Mouse (Mus musculus) layer of hippocampus, postnatal 14 days (tissue): ENCODE data around the gene Pnma3. TPM values are rescaled to one million over a fixed set of nuclear protein-coding genes. Genes with fewer than 3 reads are reported as not detected.
"Not testable (repeated sequence)": the region's sequence is repeated elsewhere in the genome, so short reads cannot be mapped to it uniquely, and the experiment has no call there.

Source experiments
- DNase-seq, 2 experiments: peaks; one replicate each; pipeline ENCODE4 v3.0.0; 2021 to 2022; ENCODE audit warnings: low spot score in 2 of 2, mixed read lengths in 1 of 2
- long read RNA-seq, 2 experiments: library from polyadenylated mRNA; stranded (forward); transcript quantifications; one replicate each; pipeline ENCODE4 v2.0.0; 2021
- total RNA-seq, 2 experiments: library from RNA; stranded (reverse); gene quantifications; 2 replicates each; pipeline ENCODE4 v1.2.3; 2021

Pnma3 gene
- total RNA-seq, result 10 to 100 TPM; 18.8 to 28.4 TPM
- long read RNA-seq, experiment 1, transcript Pnma3-201 (1 exons, 3,405 nt), result major isoform, 5 of 6 reads
- long read RNA-seq, experiment 1, partial matches to known transcripts, result 0 of 6 reads
- long read RNA-seq, experiment 1, other reads (novel, unspliced or antisense), result 1 of 6 reads
- long read RNA-seq, experiment 2, partial matches to known transcripts, result 0 of 3 reads
- long read RNA-seq, experiment 2, other reads (novel, unspliced or antisense), result 0 of 3 reads

DNA sequence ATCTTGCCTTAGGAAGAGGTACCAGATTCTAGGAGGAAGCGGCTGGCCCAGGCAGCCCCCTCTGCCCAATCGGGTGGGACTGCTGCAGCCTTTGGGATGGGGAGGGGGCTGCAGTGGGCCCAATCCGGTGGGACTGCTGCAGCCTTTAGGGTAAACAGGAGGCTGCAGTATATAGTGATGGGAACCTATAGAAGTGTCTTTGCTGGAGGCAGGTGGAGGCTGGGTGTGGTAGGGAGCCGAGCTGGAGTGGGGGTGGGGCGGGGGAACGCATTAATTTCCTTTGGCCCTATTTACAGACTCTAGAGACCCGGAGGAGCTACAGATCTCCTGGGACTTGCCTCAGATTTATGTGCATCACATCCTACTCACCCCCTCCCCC, at the start of gene Pnma3:
Gene Pnma3 (plus strand): TSS at position 373 of the 379 bp plus-strand sequence.
- DNase-seq, result no peak

DNA sequence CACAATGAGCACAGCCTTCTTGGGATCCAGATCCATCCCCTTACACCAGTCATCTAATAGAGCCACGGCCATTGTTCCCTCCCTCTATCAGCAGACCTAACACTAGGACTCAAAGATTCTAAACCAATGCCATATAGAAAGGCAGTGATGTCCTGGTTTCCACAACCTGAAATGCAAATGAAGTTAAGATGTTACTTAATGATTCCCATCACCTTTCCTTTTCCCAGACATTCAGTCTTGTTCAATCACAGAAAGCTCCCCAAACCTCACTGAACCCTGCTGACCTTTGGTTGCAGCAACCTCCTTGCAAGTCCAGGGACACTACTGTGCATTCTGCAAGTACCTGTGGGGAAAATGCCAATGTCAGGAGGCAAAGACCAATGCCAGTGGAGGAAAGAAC, 27.6 kb upstream of the Pnma3 start, which contains the start of gene Pnma5:
Gene Pnma5 (minus strand): TSS at position 101 of the 400 bp plus-strand sequence.
- no peak for DNase-seq

DNA sequence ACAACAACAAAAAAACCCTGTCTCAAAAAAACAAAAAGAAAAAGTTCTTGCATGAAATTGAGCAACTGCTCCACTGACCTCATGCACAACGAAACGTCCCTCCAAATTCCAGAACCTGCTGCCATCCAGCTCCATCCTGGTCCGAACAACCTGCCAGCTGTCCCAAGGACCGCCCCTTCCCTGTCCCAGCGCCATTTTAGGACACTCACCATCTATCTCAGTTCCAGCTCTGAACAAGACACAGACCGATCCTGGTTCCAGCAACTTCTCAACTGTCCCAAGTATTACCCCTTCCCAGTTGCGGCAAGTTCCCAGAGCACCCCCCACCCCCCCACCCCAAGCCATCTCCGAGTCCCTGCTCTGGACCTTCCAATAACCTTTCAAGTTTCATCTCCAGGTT, 25.8 kb upstream of the Pnma3 start:
- DNase-seq, result no peak

DNA sequence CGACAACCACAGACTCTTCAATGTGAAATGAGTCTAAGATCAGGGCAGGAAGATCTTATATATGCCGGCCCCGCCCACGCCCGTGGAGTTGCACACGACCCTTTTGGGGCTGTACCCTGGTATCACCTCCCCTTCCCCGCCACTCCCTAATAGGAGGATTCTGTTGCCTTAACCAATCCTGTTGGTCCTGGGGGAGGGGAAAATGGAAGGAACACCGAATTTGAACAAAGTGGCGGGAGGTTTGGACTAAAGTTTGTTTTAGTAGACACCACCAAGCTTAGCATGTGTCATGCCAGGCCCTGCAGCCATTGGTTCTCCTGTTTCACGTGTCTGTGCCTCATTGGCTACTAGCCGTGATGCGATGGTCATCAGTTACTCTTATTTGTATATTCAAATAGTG, 24.9 kb upstream of the Pnma3 start:
- no peak for DNase-seq

DNA sequence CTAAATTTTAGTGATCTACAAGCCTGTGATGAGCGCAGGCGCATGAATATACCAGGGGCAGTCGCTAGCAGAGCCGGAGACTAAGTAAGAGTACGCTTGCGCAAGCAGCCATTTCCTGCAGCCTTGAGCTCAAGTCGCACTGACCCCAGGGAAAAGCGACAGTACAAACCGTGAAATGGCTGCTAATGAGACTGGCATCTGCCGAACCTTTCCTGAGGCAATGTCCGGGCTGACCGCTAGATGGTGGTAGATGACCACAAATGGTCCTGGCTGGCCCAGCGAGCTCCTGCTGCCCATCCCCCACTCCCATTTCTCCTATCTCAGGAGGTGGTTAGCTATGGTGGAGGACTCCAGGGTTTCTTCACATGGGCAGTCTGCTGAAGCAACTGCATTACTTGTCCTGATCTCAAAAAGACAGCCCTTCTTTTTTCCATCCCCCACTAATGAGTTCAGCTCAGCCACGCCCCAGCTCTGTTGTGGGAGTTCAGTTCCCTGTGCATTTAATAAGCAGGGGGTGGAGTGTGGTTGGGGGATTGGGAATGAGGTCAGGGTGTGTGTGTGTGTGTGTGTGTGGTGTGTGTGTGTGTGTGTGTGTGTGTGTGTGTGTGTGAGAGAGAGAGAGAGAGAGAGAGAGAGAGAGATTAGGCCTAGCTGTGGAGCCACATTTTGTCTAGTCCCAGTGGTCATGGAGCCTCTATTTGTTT, 10.6 kb upstream of the Pnma3 start:
- DNase-seq, result peak; percentile 95 to 96

DNA sequence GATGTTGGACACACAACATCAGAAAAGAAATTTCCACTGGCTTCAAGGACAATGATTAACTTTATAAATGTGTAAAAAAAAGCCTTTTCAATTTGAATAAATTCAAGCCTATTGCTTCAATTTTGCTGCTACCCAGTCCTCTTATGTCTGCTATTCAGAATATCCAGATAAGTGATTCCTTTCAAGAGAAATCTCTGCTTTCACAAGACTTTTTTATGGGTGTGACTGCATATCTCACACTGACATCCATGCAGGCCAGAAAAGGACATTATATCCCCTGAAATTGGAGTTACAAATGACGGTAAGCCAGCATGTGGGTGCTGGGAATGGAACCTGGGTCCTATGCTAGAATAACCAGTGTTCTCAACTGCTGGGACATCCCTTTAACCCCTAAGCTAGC, 3.1 kb upstream of the Pnma3 start:
- no peak for DNase-seq

DNA sequence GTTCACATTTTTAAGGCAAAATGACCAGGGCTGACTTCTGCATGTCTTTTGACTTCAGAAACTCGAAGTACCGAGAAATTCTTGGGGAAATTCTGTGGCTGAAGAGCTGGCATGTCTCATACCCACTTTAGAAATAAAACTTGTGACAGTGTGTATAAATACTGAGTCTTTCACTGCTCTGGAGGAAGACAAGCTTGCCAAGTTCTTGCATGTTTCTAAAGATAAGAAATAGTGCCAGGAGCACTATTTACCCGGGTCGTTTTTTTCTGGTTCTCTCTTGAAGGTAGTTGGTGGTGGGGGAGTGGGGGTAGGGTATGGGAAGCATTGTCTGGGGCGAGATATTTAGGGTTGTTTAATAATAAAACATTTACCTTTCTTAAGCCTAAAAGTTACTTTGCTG, 2.3 kb upstream of the Pnma3 start:
- no peak for DNase-seq

DNA sequence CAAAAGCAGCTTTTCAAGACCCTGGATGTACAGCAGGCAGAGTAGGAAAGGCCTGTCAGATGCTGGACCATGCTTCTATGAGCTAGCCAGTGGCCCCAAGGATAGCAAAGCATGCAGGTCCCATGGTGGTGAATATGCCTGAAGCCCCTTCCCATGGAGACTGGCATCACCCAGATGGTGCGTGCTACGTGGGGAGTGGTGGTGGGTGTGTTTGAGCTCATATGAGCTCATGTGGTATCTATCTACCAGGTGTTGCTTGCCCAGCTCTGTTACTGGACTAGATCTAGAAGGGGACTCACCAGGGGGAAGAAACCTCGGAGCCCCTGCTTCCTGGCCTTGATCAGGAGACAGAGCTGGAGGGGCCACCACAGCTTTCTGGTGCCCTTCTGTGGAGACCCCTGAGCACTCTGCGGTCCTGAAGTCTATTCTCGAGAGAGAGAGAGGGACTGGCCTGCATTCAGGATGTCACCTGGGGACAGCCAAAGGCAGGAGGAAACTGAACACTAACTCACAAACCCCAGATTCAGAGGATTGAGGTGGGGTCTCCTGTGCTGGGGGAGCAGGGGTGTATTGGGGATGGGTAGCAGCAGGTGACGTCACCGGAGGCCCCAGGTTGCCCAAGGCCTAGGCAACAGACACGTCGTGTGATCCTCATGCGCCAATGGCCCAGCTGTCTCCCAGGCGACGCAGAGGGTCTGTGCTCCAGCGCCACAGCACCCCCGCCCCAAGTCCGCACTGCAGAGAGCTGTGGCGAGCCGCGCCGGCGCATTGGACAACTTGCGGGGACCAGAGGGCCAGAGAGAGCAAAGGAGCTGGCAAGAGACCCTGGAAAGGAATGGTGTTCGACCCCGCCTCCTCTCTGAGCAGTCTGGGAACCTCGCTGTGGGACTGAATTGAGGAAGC, 824 bp upstream of the Pnma3 start:
- DNase-seq, result peak; percentile 29 to 40

DNA sequence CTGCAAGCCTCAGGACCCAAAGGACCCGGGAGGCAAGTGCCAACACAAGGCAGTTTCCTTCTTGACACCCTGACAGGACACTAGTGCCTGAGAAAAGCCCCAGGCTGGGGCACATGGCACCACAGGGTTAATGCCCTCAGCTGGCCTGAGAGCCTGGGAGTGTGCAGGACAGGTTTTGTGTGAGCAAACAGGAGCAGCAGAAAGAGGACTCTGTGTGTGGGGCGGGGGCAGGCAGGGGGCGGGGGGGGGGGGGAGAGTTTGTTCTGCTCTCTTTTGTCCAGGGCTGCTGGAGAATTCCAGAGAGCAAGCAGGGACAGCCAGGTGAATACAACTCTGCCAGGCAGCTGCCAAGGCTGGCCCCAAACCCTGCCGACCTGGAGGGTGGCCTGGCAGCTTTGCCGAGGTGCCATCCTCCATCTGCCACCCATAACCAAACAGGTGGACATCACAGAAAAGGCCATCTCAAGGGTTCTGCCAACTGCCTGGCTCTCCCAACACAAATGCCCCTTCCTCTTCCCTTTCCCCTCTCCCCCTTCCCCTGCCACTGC, 2.3 kb downstream of the Pnma3 start:
- not testable (repeated sequence) for DNase-seq

DNA sequence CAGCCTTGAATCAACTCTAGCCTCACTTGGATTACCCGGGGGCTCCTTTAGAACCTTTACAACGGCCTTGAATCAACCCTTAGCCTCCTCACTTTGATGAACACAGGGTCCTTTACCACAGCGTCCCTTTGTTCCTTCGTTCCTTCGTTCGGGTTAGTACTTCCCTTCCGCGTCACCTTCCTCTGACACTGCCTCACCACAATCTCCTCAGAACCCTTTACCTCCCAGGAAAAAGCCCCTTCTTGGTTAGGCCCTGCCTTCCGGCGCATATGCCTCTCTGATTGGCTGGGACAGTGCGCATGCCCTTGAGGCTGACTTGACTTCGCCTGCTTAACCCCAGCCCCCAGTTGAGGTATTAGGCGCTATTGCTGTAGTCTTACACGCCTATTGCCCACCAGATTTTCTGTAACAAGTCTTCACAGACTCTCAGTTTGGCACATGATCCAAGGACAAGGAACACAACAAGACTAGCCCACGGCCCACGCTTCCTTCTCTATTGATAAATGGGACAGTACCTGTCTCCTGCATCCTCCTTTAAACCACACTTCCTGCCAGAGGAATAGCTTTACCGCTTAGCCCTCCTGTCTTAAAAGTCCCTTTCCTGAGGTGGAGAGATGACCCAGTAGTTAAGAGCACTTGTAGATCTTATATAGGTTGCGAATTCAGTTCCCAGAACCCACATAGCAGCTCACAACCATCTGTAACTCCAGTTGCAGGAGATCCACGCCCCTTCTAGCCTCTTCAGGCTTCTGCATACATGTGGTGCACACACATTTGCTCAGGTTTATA, 17.9 kb downstream of the Pnma3 start, which contains the start of gene Xlr4a:
Gene Xlr4a (minus strand): TSS at position 212 of the 789 bp plus-strand sequence.
- DNase-seq, result not testable (repeated sequence)

DNA sequence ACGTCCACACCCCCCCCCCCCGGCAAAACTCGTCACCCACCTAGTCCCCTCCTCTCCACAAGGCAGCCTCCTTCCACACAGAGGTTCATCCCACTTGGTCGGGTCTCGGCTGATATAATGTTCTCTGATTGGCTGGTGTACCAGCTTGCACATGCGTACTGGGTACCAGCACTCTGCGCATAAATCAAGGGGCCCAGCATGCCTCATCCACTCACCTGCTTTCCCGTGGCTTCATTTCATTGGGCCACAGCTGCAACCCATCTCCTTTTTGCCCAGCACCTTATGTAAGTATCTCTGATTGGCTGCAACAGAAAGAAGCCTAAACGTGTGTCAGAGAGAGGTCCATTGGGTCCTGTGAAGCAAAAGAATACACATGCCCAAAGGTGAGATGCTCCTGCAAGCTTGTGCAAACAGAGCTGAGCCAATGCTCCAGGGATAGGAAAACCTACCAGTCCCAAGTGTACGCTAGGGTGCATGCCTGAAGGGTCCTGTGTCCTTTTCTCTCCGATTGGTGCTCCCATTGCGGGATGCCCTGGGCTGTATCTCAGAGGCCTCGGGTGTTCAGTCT, 32.4 kb downstream of the Pnma3 start, which contains the start of gene Xlr3a:
Gene Xlr3a (minus strand): TSS at position 155 of the 568 bp plus-strand sequence.
- DNase-seq, result not testable (repeated sequence)

DNA sequence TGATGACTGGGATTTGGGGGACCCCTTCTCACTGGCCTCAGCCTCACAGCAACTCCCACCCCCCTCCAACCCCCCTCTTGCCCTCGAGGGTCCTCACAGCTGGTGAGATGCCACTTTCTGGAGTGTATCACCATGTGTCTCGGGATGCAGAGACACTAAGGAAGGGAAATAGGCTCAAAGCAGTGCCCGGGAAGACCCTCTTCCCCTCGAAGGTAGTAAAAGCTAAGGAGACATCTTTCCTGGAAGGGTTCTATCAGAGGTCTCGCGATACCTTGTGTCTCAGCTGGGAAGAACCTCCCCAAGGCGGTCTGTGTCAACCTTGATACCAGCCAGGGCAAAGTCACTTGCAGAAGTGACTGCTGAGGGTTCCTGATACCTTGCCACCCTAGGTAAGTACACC, 52.2 kb downstream of the Pnma3 start, which contains the start of gene Gm14685:
Gene Gm14685 (plus strand): TSS at position 301 of the 400 bp plus-strand sequence.
- not testable (repeated sequence) for DNase-seq

Other genes with a start within 250 kb of the Pnma3 start
- gene Gabrq, start 239.6 kb upstream of the Pnma3 start, total RNA-seq, result under 1 TPM; 0.91 to 0.97 TPM
- 10 to 100 TPM; 46.0 to 51.2 TPM for gene Cetn2, start 146.4 kb upstream of the Pnma3 start, total RNA-seq
- 10 to 100 TPM; 34.6 to 43.2 TPM for gene Nsdhl, start 146.2 kb upstream of the Pnma3 start, total RNA-seq
- gene Zfp185, start 77.4 kb upstream of the Pnma3 start, total RNA-seq, result 1 to 10 TPM in 1 of 2 experiments, under 1 TPM in 1; 0.83 to 1.6 TPM
- under 1 TPM; 0.52 to 0.62 TPM for gene Pnma5, start 27.7 kb upstream of the Pnma3 start, total RNA-seq
- 1 to 10 TPM in 1 of 2 experiments, not detected in 1; 1.2 TPM for gene Xlr4a, start 17.7 kb downstream of the Pnma3 start, total RNA-seq
- gene Xlr3a, start 32.3 kb downstream of the Pnma3 start, total RNA-seq, result 1 to 10 TPM in 1 of 2 experiments, not detected in 1; 4.9 TPM
- 1 to 10 TPM; 1.9 to 5.2 TPM for gene Gm14685, start 52.3 kb downstream of the Pnma3 start, total RNA-seq
- gene Xlr5b, start 84.0 kb downstream of the Pnma3 start, total RNA-seq, result not detected
- gene DXBay18, start 84.7 kb downstream of the Pnma3 start, total RNA-seq, result 1 to 10 TPM in 1 of 2 experiments, not detected in 1; 1.9 TPM
- not detected for gene Spin2d, start 112.2 kb downstream of the Pnma3 start, total RNA-seq
- gene Xlr3b, start 127.4 kb downstream of the Pnma3 start, total RNA-seq, result 10 to 100 TPM in 1 of 2 experiments, 1 to 10 TPM in 1; 1.4 to 14.4 TPM
- 1 to 10 TPM in 1 of 2 experiments, not detected in 1; 1.6 TPM for gene Xlr4b, start 149.5 kb downstream of the Pnma3 start, total RNA-seq
- 10 to 100 TPM; 16.3 to 16.7 TPM for gene F8a, start 163.5 kb downstream of the Pnma3 start, total RNA-seq
- 1 to 10 TPM in 1 of 2 experiments, not detected in 1; 1.7 TPM for gene Xlr4c, start 178.3 kb downstream of the Pnma3 start, total RNA-seq
- not detected for gene Xlr3c, start 200.6 kb downstream of the Pnma3 start, total RNA-seq
- not detected for gene Xlr5a, start 228.2 kb downstream of the Pnma3 start, total RNA-seq
- not detected for gene Xlr5c, start 228.2 kb downstream of the Pnma3 start, total RNA-seq